Mouse (Mus musculus) bone marrow, adult 2 months (tissue): Measurements from ENCODE around the gene Acaa1a.

Experiments
- CTCF ChIP-seq: fragments of 200-500 bp; IDR thresholded peaks from 2 replicates; pipeline ENCODE4 v1.5.1; 2011; ENCODE audit warnings: low read length, control low read depth; ENCODE audit not compliant: control insufficient read depth, insufficient read depth
- POLR2A ChIP-seq: fragments of 200-500 bp; IDR thresholded peaks from 2 replicates; pipeline ENCODE4 v1.6.1; 2011; ENCODE audit warnings: low read depth, mild to moderate bottlenecking, control low read depth, low read length, borderline replicate concordance; ENCODE audit not compliant: control insufficient read depth

GRCm38 (mm10) chr9:119375556-119375955, 36.1 kb downstream of the Acaa1a start:
- no peak for TF ChIP-seq CTCF
- no peak for TF ChIP-seq POLR2A
